Mouse (Mus musculus): Measurements from ENCODE around the gene Cd46.

The Cd46 gene

DNA sequence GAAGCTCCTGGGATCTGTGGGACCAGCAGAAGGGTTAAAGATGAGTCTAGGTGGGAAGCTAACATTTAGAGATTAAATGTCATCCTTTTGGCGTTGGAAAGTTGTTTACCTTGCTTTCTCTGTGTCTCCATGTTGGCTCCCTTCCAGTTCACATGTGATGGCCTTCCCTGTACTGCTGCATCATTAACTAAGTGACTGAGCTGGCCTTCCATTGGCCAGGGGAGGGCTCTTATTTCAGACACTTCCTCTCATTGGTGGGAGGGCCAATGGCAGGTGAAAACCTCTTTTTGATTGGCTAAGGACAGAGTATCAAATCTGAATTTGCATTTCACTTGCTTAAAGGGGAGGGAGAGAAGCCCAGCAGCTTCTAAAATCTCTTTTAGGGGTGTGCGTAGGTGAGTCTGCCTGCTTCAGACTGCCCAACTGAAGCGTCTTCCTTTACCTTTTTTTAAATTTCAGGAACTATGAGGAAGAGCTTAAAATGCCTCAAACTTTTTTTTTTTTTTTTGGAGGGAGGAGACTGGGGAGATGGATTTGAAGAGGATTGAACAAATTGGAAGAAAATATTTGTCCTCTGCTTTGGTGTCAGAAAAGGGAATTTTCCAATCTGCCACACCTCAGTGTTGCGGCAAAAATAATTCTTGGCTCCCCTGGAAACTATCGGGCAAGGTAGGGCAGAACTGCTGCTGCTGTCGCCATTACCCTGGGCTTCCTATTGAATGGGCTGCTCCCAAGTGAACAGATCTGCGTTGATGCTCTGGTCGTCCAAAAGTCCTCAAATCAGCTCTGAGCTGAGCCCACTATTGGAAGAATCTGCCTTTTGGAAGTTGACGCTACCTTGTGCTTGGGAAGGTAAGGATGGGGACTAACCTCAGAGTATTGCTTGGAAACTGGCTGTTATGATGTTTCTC, 73.7 kb downstream of the Cd46 start:
- peak; percentile 30 for DNase-seq (ENCODE audit: low read depth, low spot score)

GRCm38 (mm10) chr1:195017626-195018025, 74.4 kb downstream of the Cd46 start:
- DNase-seq (ENCODE audit: low read depth, low spot score), result no peak

DNA sequence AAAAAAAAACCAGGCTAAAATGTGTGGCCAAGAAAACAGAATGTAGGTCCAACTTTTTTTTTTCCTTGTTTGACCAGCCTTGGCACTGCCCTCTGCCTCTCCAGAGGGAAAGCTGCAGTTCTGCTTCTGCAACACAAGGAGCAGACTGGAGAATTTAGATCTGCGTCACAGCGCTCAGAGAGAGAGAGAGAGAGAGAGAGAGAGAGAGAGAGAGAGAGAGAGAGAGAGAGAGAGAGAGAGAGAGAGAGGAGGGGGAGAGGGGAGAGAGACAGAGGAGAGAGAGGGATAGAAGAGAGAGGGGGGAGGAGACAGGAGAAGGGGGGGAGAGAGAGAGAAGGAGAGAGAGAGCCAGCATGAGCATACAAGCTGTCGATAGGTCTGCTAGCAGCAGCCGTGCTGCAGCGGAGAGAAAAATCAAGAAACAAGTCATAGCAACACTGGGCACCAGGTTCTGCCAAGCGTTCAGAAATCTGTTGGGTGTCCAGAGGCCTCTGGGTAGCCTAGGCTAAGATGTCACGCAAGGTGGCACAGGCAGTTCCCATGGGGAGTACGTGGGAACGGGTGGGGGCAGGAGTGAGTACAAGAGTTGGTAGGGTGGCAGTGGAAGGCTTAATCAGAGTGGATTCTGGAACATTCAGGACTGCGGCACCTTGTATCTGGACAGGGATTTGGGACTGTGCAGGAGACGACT, 75.1 kb downstream of the Cd46 start:
- DNase-seq (ENCODE audit: low read depth, low spot score), result peak; percentile 45

DNA sequence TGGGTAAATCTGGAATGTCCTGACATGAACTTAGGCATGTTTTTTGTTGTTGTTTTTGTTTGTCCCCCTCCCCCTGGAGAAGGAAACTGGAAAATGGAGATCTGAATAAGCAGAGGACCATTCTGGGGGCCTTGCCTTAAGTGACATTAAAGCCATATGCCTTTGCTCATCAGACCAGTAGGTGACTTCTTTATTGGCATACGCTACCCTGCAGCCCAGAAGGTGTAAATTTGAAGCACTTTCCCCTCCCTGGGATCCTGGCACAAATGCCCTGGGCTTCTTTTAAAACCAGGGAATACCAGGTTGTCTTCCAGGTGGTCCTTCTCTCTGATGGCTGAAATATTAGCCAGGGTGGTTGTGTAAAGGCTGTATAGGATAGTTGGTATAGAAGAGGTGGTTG, 76.8 kb downstream of the Cd46 start:
- no peak for DNase-seq (ENCODE audit: low read depth, low spot score)

GRCm38 (mm10) chr1:195014201-195014885, 77.7 kb downstream of the Cd46 start:
- no peak for DNase-seq (ENCODE audit: low read depth, low spot score)

GRCm38 (mm10) chr1:195012531-195012930, 79.5 kb downstream of the Cd46 start:
- DNase-seq (ENCODE audit: low read depth, low spot score), result no peak

- DNase-seq (ENCODE audit: low read depth, low spot score), result no peak
Observed at GRCm38 (mm10) chr1:195006267-195006666, 85.8 kb downstream of the Cd46 start.

DNA sequence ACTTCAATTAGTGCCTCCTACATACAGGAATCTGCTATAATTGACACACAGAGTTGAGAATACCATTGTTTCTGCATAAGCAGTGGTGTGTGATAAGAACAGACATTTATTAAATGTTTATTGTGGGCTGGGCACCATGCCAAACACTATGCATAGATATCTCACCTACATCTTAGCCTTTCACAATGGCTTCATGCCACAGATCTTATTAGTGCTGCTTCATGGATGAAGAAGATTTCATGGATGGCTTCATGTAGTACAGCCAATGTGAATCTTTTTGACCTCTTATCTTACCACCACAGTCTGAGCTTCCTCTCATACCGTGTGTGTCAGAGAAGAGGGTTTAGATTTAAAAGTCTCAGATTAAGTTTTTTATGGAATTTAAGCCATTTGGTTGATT, 87.9 kb downstream of the Cd46 start:
- DNase-seq (ENCODE audit: low read depth, low spot score), result no peak

DNA sequence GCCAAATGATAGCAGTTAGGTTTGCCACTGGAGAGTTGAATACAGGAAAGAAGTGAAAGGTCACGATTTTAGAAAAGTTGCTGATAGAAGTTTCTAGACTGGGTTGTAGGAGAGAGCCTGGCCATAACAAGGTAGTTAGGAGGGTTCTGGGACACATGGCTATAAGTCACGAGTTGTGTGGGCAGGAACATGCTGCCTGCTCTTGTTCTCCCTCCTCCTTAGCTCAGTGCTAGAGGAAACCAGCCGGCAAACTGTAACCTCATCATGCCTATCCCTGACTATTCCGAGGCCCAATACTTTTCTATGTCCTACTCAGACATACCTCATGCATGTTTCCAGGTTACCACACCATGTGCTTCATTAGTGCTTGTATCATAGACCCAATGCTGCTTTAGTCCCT, 88.7 kb downstream of the Cd46 start:
- no peak for DNase-seq (ENCODE audit: low read depth, low spot score)

GRCm38 (mm10) chr1:194998396-194998795, 93.7 kb downstream of the Cd46 start:
- no peak for DNase-seq (ENCODE audit: low read depth, low spot score)

DNA sequence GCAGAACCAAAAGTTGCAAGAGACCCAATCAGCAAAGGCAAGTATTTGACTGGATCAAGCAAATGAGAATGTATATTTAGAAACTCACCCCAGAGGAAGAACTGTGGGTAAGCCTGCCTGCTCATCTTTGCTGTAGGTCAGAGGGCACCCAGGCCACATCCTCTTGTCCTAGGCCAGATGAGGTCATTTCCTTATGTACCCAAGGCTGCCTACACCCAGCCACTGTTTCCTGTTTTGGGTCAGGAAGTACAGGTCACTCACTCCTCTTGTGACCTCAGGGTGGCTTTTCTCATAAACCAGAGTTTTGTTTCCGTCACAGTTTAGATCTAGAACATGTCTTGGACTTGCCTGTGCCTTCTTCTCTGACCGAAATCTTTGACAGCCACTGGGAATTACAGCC, 96.9 kb downstream of the Cd46 start:
- DNase-seq (ENCODE audit: low read depth, low spot score), result no peak

DNA sequence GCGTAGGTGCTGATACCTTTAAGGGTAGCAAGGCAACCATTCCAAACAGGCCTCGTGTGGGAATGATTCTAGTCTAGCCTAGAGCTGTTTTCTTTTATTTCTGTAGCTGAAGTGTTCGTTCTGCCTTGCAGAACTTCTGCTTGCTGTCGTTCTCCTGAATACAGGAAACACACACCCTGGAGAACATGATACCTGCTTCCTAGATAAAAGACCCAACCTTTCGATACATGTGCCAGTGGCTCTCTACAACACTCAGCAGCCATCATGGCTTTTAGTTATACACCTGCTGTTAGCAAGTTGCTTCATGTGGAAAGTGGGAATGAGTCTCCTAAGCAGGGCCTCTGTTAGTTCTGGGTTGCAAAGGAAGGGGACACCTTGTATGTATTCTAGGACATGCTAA, 97.8 kb downstream of the Cd46 start:
- DNase-seq (ENCODE audit: low read depth, low spot score), result no peak

DNA sequence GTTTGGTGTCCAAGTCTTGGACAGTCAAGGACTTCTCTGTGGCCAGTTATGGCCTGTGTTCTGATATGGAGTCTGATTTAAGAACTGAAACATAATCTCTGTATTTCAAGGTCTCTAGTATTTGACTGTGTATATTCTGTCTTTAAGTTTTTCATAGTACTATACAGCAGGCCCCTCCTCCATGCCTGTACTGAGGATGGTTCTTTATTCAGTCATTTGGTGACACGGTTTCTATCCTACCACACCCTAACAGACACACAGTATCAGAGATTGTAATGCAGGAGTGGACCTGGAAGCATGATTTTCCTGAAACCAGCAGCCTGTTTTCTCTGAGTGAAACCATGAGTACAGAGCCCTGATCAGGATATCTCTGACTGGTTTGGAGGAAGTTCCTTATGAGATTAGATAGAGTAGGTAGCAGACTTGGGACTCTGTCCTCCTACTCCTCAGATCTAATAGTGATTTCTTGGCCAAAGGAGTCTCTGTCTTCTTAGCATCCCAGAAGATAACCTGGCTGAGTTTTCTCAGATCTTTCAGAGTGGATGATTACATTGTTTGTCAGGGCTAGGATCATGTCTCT, 98.5 kb downstream of the Cd46 start:
- DNase-seq (ENCODE audit: low read depth, low spot score), result no peak

DNA sequence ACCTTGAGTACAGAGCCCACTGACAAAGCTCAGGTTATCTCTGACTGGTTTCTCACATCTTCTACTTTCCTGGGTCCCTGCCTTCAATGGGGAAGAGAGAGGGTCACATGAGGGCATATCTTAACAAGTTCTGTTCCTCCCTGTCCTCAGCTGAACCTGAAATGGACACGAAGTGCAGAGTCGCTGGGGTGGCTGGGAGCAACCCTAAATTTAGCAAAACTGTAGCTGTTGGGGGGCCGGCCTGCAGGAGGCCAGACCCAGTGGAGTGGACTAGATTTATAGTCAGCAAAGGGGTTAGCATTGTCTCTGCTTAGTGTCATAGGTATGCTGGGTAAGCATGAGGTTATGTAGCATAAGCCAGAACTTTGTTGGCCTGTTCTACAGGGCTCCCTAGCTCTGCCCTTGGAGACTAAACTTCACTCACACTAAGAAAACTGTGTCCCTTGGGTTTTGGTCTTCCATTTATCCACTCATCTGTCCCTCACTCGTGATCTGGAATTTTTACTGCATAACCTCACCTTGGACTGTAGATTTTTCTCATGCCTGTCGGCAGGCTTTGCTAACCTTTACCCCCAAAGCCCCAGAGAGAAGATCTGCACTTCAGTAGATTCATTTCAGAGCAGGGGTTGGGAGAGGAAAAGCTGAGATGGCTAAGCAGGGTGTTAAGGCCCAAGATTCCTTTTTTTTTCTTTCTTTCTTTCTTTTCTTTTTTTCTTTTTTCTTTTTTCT, 99.3 kb downstream of the Cd46 start:
- DNase-seq (ENCODE audit: low read depth, low spot score), result no peak

- DNase-seq (ENCODE audit: low read depth, low spot score), result no peak
Observed at GRCm38 (mm10) chr1:194991654-194992053, 100.4 kb downstream of the Cd46 start.

- no peak for DNase-seq (ENCODE audit: low read depth, low spot score)
Observed at GRCm38 (mm10) chr1:194990976-194991375, 101.1 kb downstream of the Cd46 start.

GRCm38 (mm10) chr1:194989024-194989423, 103.0 kb downstream of the Cd46 start:
- DNase-seq (ENCODE audit: low read depth, low spot score), result no peak

Data from retina, postnatal 7 days (tissue).